Mouse (Mus musculus): Measurements from ENCODE around the gene Gpatch8.

Gpatch8 gene

GRCm38 (mm10) chr11:102449043-102450008, 106.9 kb downstream of the Gpatch8 start:
- DNase-seq (ENCODE audit: low spot score in 2 of 2): no peak

GRCm38 (mm10) chr11:102448327-102448726, 107.9 kb downstream of the Gpatch8 start:
- no peak for DNase-seq (ENCODE audit: low spot score in 2 of 2)

- DNase-seq (ENCODE audit: low spot score in 2 of 2): no peak
These were observed 108.7 kb downstream of the Gpatch8 start, which contains the start of gene Fam171a2 for GRCm38 (mm10) chr11:102447497-102447896. Gene Fam171a2 (minus strand): TSS chr11:102447682.

- DNase-seq (ENCODE audit: low spot score in 2 of 2): no peak
These were observed 109.4 kb downstream of the Gpatch8 start for GRCm38 (mm10) chr11:102446581-102447461.

- DNase-seq (ENCODE audit: low spot score in 2 of 2): no peak
These were observed 110.3 kb downstream of the Gpatch8 start for GRCm38 (mm10) chr11:102445891-102446361.

GRCm38 (mm10) chr11:102445264-102445890, 110.8 kb downstream of the Gpatch8 start:
- DNase-seq (ENCODE audit: low spot score in 2 of 2): no peak

GRCm38 (mm10) chr11:102444781-102445180, 111.4 kb downstream of the Gpatch8 start:
- DNase-seq (ENCODE audit: low spot score in 2 of 2): no peak

GRCm38 (mm10) chr11:102444321-102444720, 111.9 kb downstream of the Gpatch8 start:
- DNase-seq (ENCODE audit: low spot score in 2 of 2): no peak

GRCm38 (mm10) chr11:102443740-102444139, 112.5 kb downstream of the Gpatch8 start:
- no peak for DNase-seq (ENCODE audit: low spot score in 2 of 2)

- DNase-seq (ENCODE audit: low spot score in 2 of 2): no peak
These were observed 114.1 kb downstream of the Gpatch8 start for GRCm38 (mm10) chr11:102442089-102442488.

GRCm38 (mm10) chr11:102441434-102441833, 114.8 kb downstream of the Gpatch8 start:
- DNase-seq (ENCODE audit: low spot score in 2 of 2): no peak

- no peak for DNase-seq (ENCODE audit: low spot score in 2 of 2)
These were observed 115.9 kb downstream of the Gpatch8 start for GRCm38 (mm10) chr11:102440255-102440654.

GRCm38 (mm10) chr11:102439093-102440082, 116.8 kb downstream of the Gpatch8 start:
- DNase-seq (ENCODE audit: low spot score in 2 of 2): peak in 1 of 2 experiments; percentile 24

- DNase-seq (ENCODE audit: low spot score in 2 of 2): peak; percentile 68 to 72
These were observed 117.7 kb downstream of the Gpatch8 start for GRCm38 (mm10) chr11:102438212-102439092.

- DNase-seq (ENCODE audit: low spot score in 2 of 2): peak in 1 of 2 experiments; percentile 33
These were observed 118.8 kb downstream of the Gpatch8 start for GRCm38 (mm10) chr11:102437120-102438061.

GRCm38 (mm10) chr11:102436471-102436790, 119.8 kb downstream of the Gpatch8 start:
- no peak for DNase-seq (ENCODE audit: low spot score in 2 of 2)

GRCm38 (mm10) chr11:102435754-102436470, 120.3 kb downstream of the Gpatch8 start:
- DNase-seq (ENCODE audit: low spot score in 2 of 2): no peak

Data from frontal cortex, postnatal 25 days (tissue).